In genomic region chr11:54866119-54867048, GRCm38 (mm10) we compare ENCODE assay signal across 8 mouse cellular contexts. TPM values are rescaled to one million over a fixed set of nuclear protein-coding genes. Genes with fewer than 3 reads are reported as not detected.
DNase-seq lines count a peak whose midpoint lies in the region; ATAC-seq and TF ChIP-seq lines count a peak whose summit lies in the region.

TSS of gene Hint1 (plus strand) at chr11:54866383.

- peak; percentile 95 for DNase-seq in Muller cell, postnatal 12 days (ENCODE audit: inconsistent ontology term)
- peak; percentile 95 for DNase-seq in cerebellum, adult 9-10 months
- peak; percentile 80 to 95 for DNase-seq in frontal cortex, adult 2 months (ENCODE audit: extremely low spot score in 1 of 2, low spot score in 1 of 2)
- peak; percentile 92 for DNase-seq in hindbrain, embryonic 10.5 days (ENCODE audit: low spot score)
- DNase-seq in layer of hippocampus, adult 9-11 months, result peak; percentile 92
- DNase-seq in ovary, adult 18-20 months (ENCODE audit: low spot score), result peak; percentile 87
- DNase-seq in thymus, adult 2 months, result peak; percentile 94

- peak within 1 kb of the TSS; percentile 70 for H3K4me2 ChIP-seq in lung, embryonic 16.5 days (ENCODE audit: low read depth, low read length)

- ATAC-seq in lung, embryonic 16.5 days (ENCODE audit: low read depth), result peak; percentile 89

- peak within 1 kb of the TSS; percentile 93 for H3K4me3 ChIP-seq in hindbrain, embryonic 10.5 days
- peak within 1 kb of the TSS; percentile 67 for H3K4me3 ChIP-seq in lung, embryonic 16.5 days (ENCODE audit: low read length)
- H3K4me3 ChIP-seq in thymus, adult 2 months (ENCODE audit: control insufficient read depth, insufficient read depth, low read length), result peak within 1 kb of the TSS; percentile 74

- H3K4me1 ChIP-seq in hindbrain, embryonic 10.5 days (replicated peaks), result peaks cover 37% of the 10 kb centered on the region
- peaks cover 14% of the 10 kb centered on the region for H3K4me1 ChIP-seq in lung, embryonic 16.5 days (replicated peaks; ENCODE audit: control insufficient read depth, insufficient read depth, low read length)
- H3K4me1 ChIP-seq in thymus, adult 2 months (replicated peaks; ENCODE audit: control insufficient read depth, insufficient read depth, low read length), result peaks cover 6% of the 10 kb centered on the region

- H3K9ac ChIP-seq in lung, embryonic 16.5 days (ENCODE audit: low read length), result peak within 1 kb of the TSS; percentile 95

- TF ChIP-seq CTCF in thymus, adult 2 months (IDR thresholded peaks at IDR 0.05; ENCODE audit: borderline replicate concordance, control insufficient read depth, extremely low read depth, insufficient read depth, low read length, poor library complexity), result peak; percentile 54; the same call in 1 of the 2 replicates

- peaks cover 34% of the 10 kb centered on the region for H3K36me3 ChIP-seq in hindbrain, embryonic 10.5 days
- H3K36me3 ChIP-seq in lung, embryonic 16.5 days (ENCODE audit: control insufficient read depth, insufficient read depth, low read length), result peaks cover 15% of the 10 kb centered on the region
- peaks cover 13% of the 10 kb centered on the region for H3K36me3 ChIP-seq in thymus, adult 2 months (ENCODE audit: control insufficient read depth, insufficient read depth, low read length)

- no peaks in the 10 kb centered on the region for H3K9me3 ChIP-seq in hindbrain, embryonic 10.5 days
- H3K9me3 ChIP-seq in lung, embryonic 16.5 days (ENCODE audit: control insufficient read depth, low read length), result no peaks in the 10 kb centered on the region

- H3K27me3 ChIP-seq in hindbrain, embryonic 10.5 days (ENCODE audit: insufficient read depth, poor library complexity, severe bottlenecking), result no peaks in the 10 kb centered on the region
- no peaks in the 10 kb centered on the region for H3K27me3 ChIP-seq in lung, embryonic 16.5 days (ENCODE audit: control insufficient read depth, insufficient read depth, low read depth, low read length)
- H3K27me3 ChIP-seq in thymus, adult 2 months (ENCODE audit: control insufficient read depth, insufficient read depth, low read length), result no peaks in the 10 kb centered on the region

- under 1% methylated on average over 107 of the region's 107 CpGs for WGBS in hindbrain, embryonic 10.5 days
- under 1% methylated on average over 77 of the region's 107 CpGs for WGBS in lung, embryonic 16.5 days
- under 1% methylated on average over 107 of the region's 107 CpGs for WGBS in thymus, adult 2 months

- peak within 1 kb of the TSS; percentile 99 for H3K27ac ChIP-seq in hindbrain, embryonic 10.5 days
- peak within 1 kb of the TSS; percentile 74 for H3K27ac ChIP-seq in lung, embryonic 16.5 days (ENCODE audit: low read length)
- no peak within 1 kb of the TSS for H3K27ac ChIP-seq in thymus, adult 2 months (ENCODE audit: control insufficient read depth, insufficient read depth, low read length)

- peak; percentile 79; the same call in 1 of the 2 replicates for TF ChIP-seq POLR2A in thymus, adult 2 months (IDR thresholded peaks at IDR 0.05; ENCODE audit: control insufficient read depth, extremely low read depth, insufficient read depth, low read length, poor library complexity)

RNA-seq across cellular contexts. Expression of gene Hint1, which starts in this region (rescaled TPM):
- 469 and 505 TPM in 2 replicates for polyA plus RNA-seq in frontal cortex, adult 2 months (2012; rRNA removed)
- polyA plus RNA-seq in hindbrain, embryonic 10.5 days (2016; fragmentation: Nextera tagmentation; extraction: Ambion mirVana), result 626 and 627 TPM in 2 replicates
- 563 and 641 TPM in 2 replicates for polyA plus RNA-seq in lung, embryonic 16.5 days (2015; fragmentation: Nextera tagmentation; extraction: Ambion mirVana)
- 322 and 336 TPM in 2 replicates for polyA plus RNA-seq in thymus, adult 2 months (2012; rRNA removed)
